Mouse (Mus musculus) intestine, embryonic 16.5 days (tissue): ENCODE results near the gene Cic. TPM values are rescaled to one million over a fixed set of nuclear protein-coding genes. Genes with fewer than 3 reads are reported as not detected.

Source experiments
- ATAC-seq: fragments of 200-750 bp; cut with Nextera tagmentation; 2 replicates; pipeline ENCODE4 v1.8.0; 2017; ENCODE audit warnings: moderate TSS enrichment, moderate library complexity
- H3K27ac ChIP-seq: fragments of 300-500 bp; sonication (generic); 2 replicates; pipeline ENCODE4 v1.5.1; 2014; ENCODE audit warnings: mild to moderate bottlenecking, low read length
- H3K27me3 ChIP-seq: fragments of 300-500 bp; sonication (generic); replicated peaks from 2 replicates; pipeline ENCODE4 v1.6.1; 2014; ENCODE audit warnings: low read length, control low read depth, mixed read lengths; ENCODE audit not compliant: control insufficient read depth, insufficient read depth
- H3K36me3 ChIP-seq: fragments of 300-500 bp; sonication (generic); 2 replicates; pipeline ENCODE4 v1.6.1; 2014; ENCODE audit warnings: low read length, control low read depth; ENCODE audit not compliant: control insufficient read depth, insufficient read depth
- H3K4me1 ChIP-seq: fragments of 300-500 bp; sonication (generic); 2 replicates; pipeline ENCODE4 v1.6.1; 2014; ENCODE audit warnings: low read length, control low read depth, mixed read lengths; ENCODE audit not compliant: control insufficient read depth, insufficient read depth
- H3K4me2 ChIP-seq: fragments of 300-500 bp; sonication (generic); 2 replicates; pipeline ENCODE4 v1.6.1; 2014; ENCODE audit warnings: low read depth, low read length, control low read depth
- H3K4me3 ChIP-seq: fragments of 300-500 bp; sonication (generic); 2 replicates; pipeline ENCODE4 v1.5.1; 2014; ENCODE audit warnings: mild to moderate bottlenecking, low read length
- H3K9ac ChIP-seq: fragments of 300-500 bp; sonication (generic); 2 replicates; pipeline ENCODE4 v1.6.1; 2014; ENCODE audit warnings: low read depth, low read length
- H3K9me3 ChIP-seq: fragments of 300-500 bp; sonication (generic); 2 replicates; pipeline ENCODE4 v1.6.1; 2016; ENCODE audit warnings: low read length, control low read depth; ENCODE audit not compliant: control insufficient read depth
- WGBS: fragments of 180-500 bp; shearing (Covaris S2); extraction: QIAGEN DNeasy Blood & Tissue Kit; methylation state at CpG from one replicate; pipeline ENCODE4 v1.1.7; 2014; 5-methylcytosine and 5-hydroxymethylcytosine counted together
- polyA plus RNA-seq: library from polyadenylated mRNA; unstranded; fragments of >200 nt; fragmentation: Nextera tagmentation; extraction: Ambion mirVana; gene quantifications from 2 replicates; pipeline ENCODE4 v1.2.1, GENCODE M21; 2015

The Cic gene
- polyA plus RNA-seq, 1 experiment from 2014 or later: 19.9 TPM

GRCm38 (mm10) chr7:25286989-25287388, 19.5 kb downstream of the Cic start:
- no peak overlapping the region for H3K4me3 ChIP-seq
- H3K27me3 ChIP-seq: no peaks in the 10 kb centered on the region
- 84% methylated on average over 8 of the region's 8 CpGs for WGBS
- no peak overlapping the region for H3K4me2 ChIP-seq
- H3K27ac ChIP-seq: no peak overlapping the region
- no peak for ATAC-seq
- peaks cover 39% of the 10 kb centered on the region for H3K4me1 ChIP-seq
- H3K9ac ChIP-seq: no peak overlapping the region
- H3K9me3 ChIP-seq: no peaks in the 10 kb centered on the region
- H3K36me3 ChIP-seq: peaks cover 54% of the 10 kb centered on the region

- H3K36me3 ChIP-seq: peaks cover 61% of the 10 kb centered on the region
- H3K9ac ChIP-seq: no peak overlapping the region
- no peak for ATAC-seq
- no peaks in the 10 kb centered on the region for H3K27me3 ChIP-seq
- no peak overlapping the region for H3K27ac ChIP-seq
- H3K9me3 ChIP-seq: no peaks in the 10 kb centered on the region
- 90% methylated on average over 12 of the region's 12 CpGs for WGBS
- no peak overlapping the region for H3K4me2 ChIP-seq
- H3K4me1 ChIP-seq: peaks cover 42% of the 10 kb centered on the region
- H3K4me3 ChIP-seq: no peak overlapping the region
Observed at GRCm38 (mm10) chr7:25288011-25288410, 20.5 kb downstream of the Cic start.

- 85% methylated on average over 3 of the region's 3 CpGs for WGBS
- ATAC-seq: no peak
- peaks cover 35% of the 10 kb centered on the region for H3K4me1 ChIP-seq
Observed at GRCm38 (mm10) chr7:25288721-25289120, 21.2 kb downstream of the Cic start.

DNA sequence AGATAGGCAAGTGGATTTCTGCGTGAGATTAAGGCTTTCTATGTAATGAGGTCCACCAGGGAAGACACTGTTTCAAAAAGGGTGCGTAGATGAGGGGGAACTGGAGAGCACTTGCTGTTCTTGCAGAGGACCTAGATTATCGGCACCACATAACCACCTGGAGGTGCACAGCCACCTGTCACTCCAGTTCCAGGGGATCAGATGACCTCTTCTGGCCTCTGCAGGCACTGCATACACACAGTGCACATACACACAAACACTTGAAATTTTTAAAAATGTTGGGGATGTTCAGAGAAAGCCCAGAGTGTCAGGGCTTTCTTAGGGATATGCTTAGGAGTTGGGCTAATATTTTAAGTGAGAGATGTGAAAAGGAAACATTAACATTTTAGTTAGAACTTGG, 22.4 kb downstream of the Cic start:
- H3K4me3 ChIP-seq: no peak overlapping the region
- peaks cover 67% of the 10 kb centered on the region for H3K36me3 ChIP-seq
- H3K9me3 ChIP-seq: no peaks in the 10 kb centered on the region
- ATAC-seq: no peak
- no peaks in the 10 kb centered on the region for H3K27me3 ChIP-seq
- H3K4me1 ChIP-seq: peaks cover 23% of the 10 kb centered on the region
- 95% methylated on average over 3 of the region's 3 CpGs for WGBS
- no peak overlapping the region for H3K27ac ChIP-seq
- no peak overlapping the region for H3K9ac ChIP-seq
- no peak overlapping the region for H3K4me2 ChIP-seq

More at GRCm38 (mm10) chr7:25288721-25289120, 21.2 kb downstream of the Cic start:
- H3K27ac ChIP-seq: no peak overlapping the region
- no peak overlapping the region for H3K4me2 ChIP-seq
- peaks cover 68% of the 10 kb centered on the region for H3K36me3 ChIP-seq
- no peaks in the 10 kb centered on the region for H3K27me3 ChIP-seq
- H3K9me3 ChIP-seq: no peaks in the 10 kb centered on the region
- no peak overlapping the region for H3K9ac ChIP-seq
- H3K4me3 ChIP-seq: no peak overlapping the region

- 93% methylated on average over 1 of the region's 1 CpGs for WGBS
- peak overlapping the region; percentile 10; the same call in 1 of the 2 replicates for H3K9ac ChIP-seq
- no peak overlapping the region for H3K4me2 ChIP-seq
- peak; percentile 43 for ATAC-seq
- H3K36me3 ChIP-seq: peaks cover 66% of the 10 kb centered on the region
- no peak overlapping the region for H3K4me3 ChIP-seq
- no peaks in the 10 kb centered on the region for H3K27me3 ChIP-seq
- no peak overlapping the region; the same call in 1 of the 2 replicates for H3K27ac ChIP-seq
- H3K4me1 ChIP-seq: peaks cover 21% of the 10 kb centered on the region
- no peaks in the 10 kb centered on the region for H3K9me3 ChIP-seq
Observed at GRCm38 (mm10) chr7:25290463-25290862, 23.0 kb downstream of the Cic start.

- Histone ChIP-seq H3K4me2 (no peak overlapping the region), H3K27me3 (no peaks in the 10 kb centered on the region), H3K4me3 (no peak overlapping the region), H3K9me3 (no peaks in the 10 kb centered on the region), H3K36me3 (peaks cover 68% of the 10 kb centered on the region), H3K4me1 (peaks cover 21% of the 10 kb centered on the region), H3K9ac (peak overlapping the region; percentile 10; the same call in 1 of the 2 replicates), H3K27ac (no peak overlapping the region)
- WGBS: 65% methylated on average over 2 of the region's 2 CpGs
- ATAC-seq: peak; percentile 75
Observed at GRCm38 (mm10) chr7:25290911-25291310, 23.4 kb downstream of the Cic start.

- 0 out of 2 replicates have a peak overlapping the region, but pooled peaks have one; percentile 33 for H3K9ac ChIP-seq
- no peak overlapping the region for H3K4me3 ChIP-seq
- ATAC-seq: no peak
- peaks cover 26% of the 10 kb centered on the region for H3K4me1 ChIP-seq
- peaks cover 61% of the 10 kb centered on the region for H3K36me3 ChIP-seq
- no peak overlapping the region for H3K27ac ChIP-seq
- H3K27me3 ChIP-seq: no peaks in the 10 kb centered on the region
- H3K9me3 ChIP-seq: no peaks in the 10 kb centered on the region
- WGBS: 54% methylated on average over 7 of the region's 7 CpGs
- no peak overlapping the region for H3K4me2 ChIP-seq
Observed at GRCm38 (mm10) chr7:25292107-25292506, 24.6 kb downstream of the Cic start.

DNA sequence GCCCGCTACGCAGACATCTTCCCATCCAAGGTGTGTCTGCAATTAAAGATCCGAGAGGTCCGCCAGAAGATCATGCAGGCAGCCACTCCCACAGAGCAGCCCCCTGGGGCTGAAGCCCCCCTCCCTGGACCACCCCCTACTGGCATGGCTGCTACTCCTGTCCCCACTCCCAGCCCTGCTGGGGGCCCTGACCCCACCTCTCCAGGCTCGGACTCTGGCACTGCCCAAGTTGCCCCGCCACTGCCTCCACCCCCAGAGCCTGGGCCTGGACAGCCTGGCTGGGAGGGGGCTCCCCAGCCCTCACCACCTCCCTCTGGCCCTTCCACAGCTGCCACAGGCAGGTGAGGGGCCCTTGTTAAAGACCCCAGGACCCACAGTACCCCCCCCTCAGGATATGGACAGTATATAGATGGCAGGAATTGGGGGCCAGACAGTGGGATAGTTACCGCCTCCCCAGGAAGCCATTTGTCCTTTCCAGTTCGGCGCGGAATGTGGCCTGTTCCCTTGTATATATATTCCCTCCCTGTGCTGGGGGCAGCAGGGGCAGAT, 25.8 kb downstream of the Cic start:
- Histone ChIP-seq H3K4me3 (no peak overlapping the region), H3K27ac (no peak overlapping the region), H3K9me3 (no peaks in the 10 kb centered on the region), H3K36me3 (peaks cover 50% of the 10 kb centered on the region), H3K9ac (0 out of 2 replicates have a peak overlapping the region, but pooled peaks have one; percentile 7), H3K27me3 (no peaks in the 10 kb centered on the region), H3K4me1 (peaks cover 27% of the 10 kb centered on the region), H3K4me2 (no peak overlapping the region)
- ATAC-seq: no peak
- 71% methylated on average over 10 of the region's 10 CpGs for WGBS

DNA sequence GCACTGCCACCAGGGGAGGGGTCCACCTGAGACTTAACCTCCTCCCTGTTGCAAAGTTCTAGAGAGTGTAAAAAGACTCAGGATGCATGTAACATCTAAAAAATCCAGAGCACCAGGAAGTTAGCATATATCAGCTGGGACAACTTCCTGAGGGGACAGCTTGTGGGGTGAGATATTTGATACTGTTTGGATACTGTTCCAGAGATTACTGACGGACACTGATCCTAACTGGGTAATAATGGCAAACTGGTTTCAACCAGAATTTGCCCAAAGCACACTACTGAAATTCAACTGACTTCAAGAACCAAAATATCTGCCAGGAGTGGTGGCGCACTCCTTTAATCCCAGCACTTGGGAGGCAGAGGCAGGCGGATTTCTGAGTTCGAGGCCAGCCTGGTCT, 27.0 kb downstream of the Cic start:
- H3K9ac ChIP-seq: no peak overlapping the region
- WGBS: 91% methylated on average over 4 of the region's 4 CpGs
- H3K4me1 ChIP-seq: peaks cover 28% of the 10 kb centered on the region
- no peaks in the 10 kb centered on the region for H3K27me3 ChIP-seq
- no peak overlapping the region for H3K4me2 ChIP-seq
- no peak overlapping the region for H3K4me3 ChIP-seq
- peaks cover 38% of the 10 kb centered on the region for H3K36me3 ChIP-seq
- H3K27ac ChIP-seq: no peak overlapping the region
- H3K9me3 ChIP-seq: no peaks in the 10 kb centered on the region
- no peak for ATAC-seq
